Mouse (Mus musculus): ENCODE results near the gene Il4. TPM values are rescaled to one million over a fixed set of nuclear protein-coding genes. Genes with fewer than 3 reads are reported as not detected.

The Il4 gene
- not detected in 2 replicates for polyA plus RNA-seq (2012; rRNA removed)

DNA sequence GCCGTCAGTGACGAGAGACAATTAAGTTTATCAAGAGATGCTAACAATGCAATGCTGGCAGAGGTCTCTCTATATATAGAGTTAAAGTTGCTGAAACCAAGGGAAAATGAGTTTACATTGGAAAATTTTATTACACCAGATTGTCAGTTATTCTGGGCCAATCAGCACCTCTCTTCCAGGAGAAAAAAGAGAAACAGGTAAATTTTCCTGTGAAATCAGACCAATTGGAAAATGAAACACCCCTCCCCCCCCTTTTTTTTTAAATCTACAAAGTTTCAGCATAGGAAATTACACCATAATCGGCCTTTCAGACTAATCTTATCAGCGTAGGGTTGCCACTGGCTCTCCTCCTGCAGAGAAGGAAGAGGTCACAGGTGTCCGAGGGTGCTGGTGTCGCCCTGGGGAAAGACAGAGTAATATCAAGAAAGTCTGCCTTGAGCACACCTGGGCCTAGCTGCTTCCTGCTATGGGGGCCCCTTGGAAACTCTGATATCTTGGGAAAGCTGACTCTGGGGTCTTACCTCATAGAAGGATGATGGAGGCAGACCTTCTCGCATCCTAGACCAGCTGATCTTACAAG, at the start of gene Il4:
Il4 (minus strand) TSS at position 51 of the 580 bp plus-strand sequence.
- Histone ChIP-seq H3K36me3 (ENCODE audit: control insufficient read depth, insufficient read depth, low read length) (no peaks in the 10 kb centered on the region), H3K4me1 (ENCODE audit: control insufficient read depth, insufficient read depth, low read length) (no peaks in the 10 kb centered on the region), H3K4me3 (ENCODE audit: insufficient read depth, low read depth, low read length) (no peak within 1 kb of the TSS), H3K27me3 (replicated peaks; ENCODE audit: control insufficient read depth, insufficient read depth, low read length) (no peaks in the 10 kb centered on the region), H3K27ac (ENCODE audit: insufficient read depth, low read depth, low read length) (no peak within 1 kb of the TSS)
- no peak for DNase-seq
- WGBS, result 86% methylated on average over 7 of the region's 7 CpGs
- TF ChIP-seq CTCF (conservative IDR thresholded peaks at IDR 0.05; ENCODE audit: insufficient read depth, insufficient read length, low read depth, low read length) (no peak), POLR2A (IDR thresholded peaks at IDR 0.05; ENCODE audit: low read depth, low read length) (no peak)

DNA sequence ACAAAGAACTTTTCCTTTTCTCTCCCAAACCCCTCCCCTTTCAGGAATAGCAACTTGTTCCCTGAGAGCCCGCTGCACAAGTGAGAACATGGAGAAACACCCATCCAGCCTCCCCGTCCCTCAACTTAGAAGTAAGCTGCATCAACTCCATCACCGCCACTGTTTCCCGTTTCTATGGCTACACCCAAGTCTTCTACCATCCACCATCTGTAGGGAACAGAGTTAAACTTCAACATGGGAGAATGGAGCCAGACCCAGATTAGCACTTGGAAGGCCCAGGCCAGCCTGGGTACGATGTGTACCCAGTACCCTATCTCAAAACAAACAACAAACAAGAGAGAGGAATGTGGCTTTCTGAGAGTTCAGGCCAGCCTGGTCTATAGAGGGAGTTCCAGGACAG, 45.6 kb upstream of the Il4 start:
- no peak for DNase-seq
- no peak overlapping the region for H3K27ac ChIP-seq (ENCODE audit: insufficient read depth, low read depth, low read length)

DNA sequence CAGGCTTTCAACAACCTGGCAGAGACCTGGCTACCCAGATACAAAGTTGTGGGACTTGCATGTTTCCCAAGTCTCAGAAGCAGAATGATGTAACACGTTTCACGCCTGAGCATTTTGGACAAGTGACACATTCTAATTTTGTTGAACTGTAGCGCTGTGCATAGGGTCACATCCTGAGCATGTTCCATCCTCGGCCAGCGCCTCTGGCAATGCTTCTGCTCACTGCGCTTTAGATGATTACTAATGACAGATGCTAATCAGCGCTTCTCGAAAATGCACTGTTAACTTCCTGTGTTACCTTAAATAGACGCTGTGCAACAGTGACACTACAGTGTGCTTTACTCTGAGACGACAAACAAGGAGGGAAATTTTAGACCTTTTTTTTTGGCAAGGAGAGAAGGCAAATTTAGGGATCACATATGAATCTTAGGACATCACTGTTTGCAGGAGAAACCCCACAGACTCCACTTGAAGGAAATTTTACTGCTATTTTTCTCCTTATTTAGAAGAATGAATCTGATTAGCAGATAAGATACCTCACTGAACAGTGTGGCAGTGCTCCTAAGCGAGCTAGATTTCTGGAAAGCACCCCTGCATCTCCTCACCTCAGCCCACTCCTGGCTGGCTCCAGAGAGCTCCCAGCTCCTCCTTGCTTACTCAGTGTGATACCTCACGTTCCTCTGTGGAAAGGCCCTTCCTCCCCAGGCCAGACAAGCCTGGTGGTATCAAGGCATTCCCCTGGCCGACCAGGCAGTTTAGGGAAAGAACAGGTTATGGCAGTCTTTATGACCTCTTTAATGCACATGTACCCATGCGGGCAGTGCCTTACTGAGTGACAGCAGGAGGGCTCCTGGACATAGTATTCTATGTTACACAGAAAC, 44.6 kb upstream of the Il4 start:
- DNase-seq, result no peak
- Histone ChIP-seq H3K4me1 (ENCODE audit: control insufficient read depth, insufficient read depth, low read length) (no peaks in the 10 kb centered on the region), H3K27me3 (replicated peaks; ENCODE audit: control insufficient read depth, insufficient read depth, low read length) (no peaks in the 10 kb centered on the region), H3K36me3 (ENCODE audit: control insufficient read depth, insufficient read depth, low read length) (no peaks in the 10 kb centered on the region; the same call in 1 of the 2 replicates), H3K27ac (ENCODE audit: insufficient read depth, low read depth, low read length) (no peak overlapping the region), H3K4me3 (ENCODE audit: insufficient read depth, low read depth, low read length) (no peak overlapping the region)
- no peak for TF ChIP-seq CTCF (conservative IDR thresholded peaks at IDR 0.05; ENCODE audit: insufficient read depth, insufficient read length, low read depth, low read length)
- TF ChIP-seq POLR2A (IDR thresholded peaks at IDR 0.05; ENCODE audit: low read depth, low read length), result no peak
- 68% methylated on average over 14 of the region's 14 CpGs for WGBS

More for the DNA sequence above, 45.6 kb upstream of the Il4 start:
- no peak for TF ChIP-seq CTCF (conservative IDR thresholded peaks at IDR 0.05; ENCODE audit: insufficient read depth, insufficient read length, low read depth, low read length)
- no peak for TF ChIP-seq POLR2A (IDR thresholded peaks at IDR 0.05; ENCODE audit: low read depth, low read length)
- Histone ChIP-seq H3K27me3 (replicated peaks; ENCODE audit: control insufficient read depth, insufficient read depth, low read length) (no peaks in the 10 kb centered on the region), H3K4me1 (ENCODE audit: control insufficient read depth, insufficient read depth, low read length) (no peaks in the 10 kb centered on the region), H3K36me3 (ENCODE audit: control insufficient read depth, insufficient read depth, low read length) (no peaks in the 10 kb centered on the region; the same call in 1 of the 2 replicates), H3K4me3 (ENCODE audit: insufficient read depth, low read depth, low read length) (no peak overlapping the region)
- 81% methylated on average over 5 of the region's 5 CpGs for WGBS

DNA sequence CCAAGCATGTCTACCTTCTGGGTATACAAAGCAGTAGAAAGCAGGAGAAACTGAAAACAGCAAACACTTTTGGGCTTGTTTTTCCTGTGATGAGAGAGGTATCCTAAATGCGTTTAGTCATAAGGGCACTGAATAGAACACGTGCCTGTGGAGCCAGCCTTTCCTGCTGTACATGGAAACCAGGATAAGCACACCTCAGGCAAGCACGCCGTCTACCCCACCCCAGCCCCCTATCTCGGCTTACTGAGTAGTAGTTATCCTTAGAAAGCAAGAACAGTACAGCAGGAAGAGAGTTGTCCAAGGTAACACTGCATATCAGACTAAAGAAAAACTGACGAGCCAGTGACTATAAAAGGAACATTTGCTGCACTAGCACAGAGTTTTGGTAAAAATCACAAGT, 39.4 kb upstream of the Il4 start:
- WGBS, result 84% methylated on average over 6 of the region's 6 CpGs
- H3K4me1 ChIP-seq (ENCODE audit: control insufficient read depth, insufficient read depth, low read length), result no peaks in the 10 kb centered on the region
- no peak for TF ChIP-seq CTCF (conservative IDR thresholded peaks at IDR 0.05; ENCODE audit: insufficient read depth, insufficient read length, low read depth, low read length)
- TF ChIP-seq POLR2A (IDR thresholded peaks at IDR 0.05; ENCODE audit: low read depth, low read length), result no peak
- H3K27me3 ChIP-seq (replicated peaks; ENCODE audit: control insufficient read depth, insufficient read depth, low read length), result no peaks in the 10 kb centered on the region
- no peak for DNase-seq
- H3K36me3 ChIP-seq (ENCODE audit: control insufficient read depth, insufficient read depth, low read length), result no peaks in the 10 kb centered on the region
- no peak overlapping the region for H3K4me3 ChIP-seq (ENCODE audit: insufficient read depth, low read depth, low read length)
- H3K27ac ChIP-seq (ENCODE audit: insufficient read depth, low read depth, low read length), result no peak overlapping the region

DNA sequence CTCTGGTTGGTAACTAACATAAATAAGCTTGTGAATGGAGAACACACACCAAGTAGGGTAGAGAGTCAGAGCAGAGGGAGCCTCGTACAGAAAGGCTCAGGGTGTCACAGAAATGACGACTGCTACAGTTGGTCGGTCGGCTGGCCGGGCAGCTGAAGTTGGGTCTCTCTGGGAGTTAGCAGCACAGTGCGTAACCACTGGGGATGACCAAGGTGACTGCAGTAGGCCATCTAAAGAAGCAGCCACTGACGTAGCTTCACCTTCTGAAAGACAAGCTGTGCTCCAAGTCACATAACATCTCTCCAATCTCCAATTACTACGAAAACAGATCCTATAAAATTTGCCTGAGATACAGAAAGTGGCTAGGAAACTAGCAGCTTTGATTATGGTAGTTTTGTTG, 38.9 kb upstream of the Il4 start:
- TF ChIP-seq POLR2A (IDR thresholded peaks at IDR 0.05; ENCODE audit: low read depth, low read length) (no peak), CTCF (conservative IDR thresholded peaks at IDR 0.05; ENCODE audit: insufficient read depth, insufficient read length, low read depth, low read length) (no peak)
- no peak overlapping the region for H3K4me3 ChIP-seq (ENCODE audit: insufficient read depth, low read depth, low read length)
- DNase-seq, result no peak

DNA sequence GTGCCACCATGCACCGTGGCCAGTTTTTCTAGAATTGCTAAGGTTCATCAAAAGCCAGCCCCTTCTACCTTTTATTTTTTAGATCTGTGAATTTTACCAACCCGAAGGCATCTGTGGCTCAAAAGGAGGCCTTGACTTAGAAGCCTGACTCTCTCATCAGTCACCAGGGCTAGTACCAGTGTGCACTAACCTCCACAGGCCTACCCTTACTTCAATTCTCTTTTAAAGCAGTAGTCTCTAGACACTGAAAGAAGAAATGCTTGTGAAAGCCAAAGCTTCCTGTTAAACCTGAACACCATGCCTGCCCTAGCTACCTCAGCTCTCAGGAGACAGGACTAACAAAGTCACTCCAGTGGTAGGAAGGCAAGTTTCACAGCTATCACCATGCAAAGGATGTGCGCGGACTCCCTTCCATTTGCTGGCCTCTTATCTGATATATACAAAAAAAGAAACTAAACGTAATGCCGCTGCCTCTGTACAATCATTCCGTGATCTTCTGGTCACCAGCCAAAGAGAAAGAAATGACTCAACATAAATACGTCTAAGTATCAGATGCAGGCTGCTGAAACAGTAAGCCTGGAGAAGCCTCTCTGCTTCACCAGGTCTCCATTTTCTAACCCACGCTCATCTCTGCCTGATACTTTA, 38.2 kb upstream of the Il4 start:
- DNase-seq, result no peak
- H3K27me3 ChIP-seq (replicated peaks; ENCODE audit: control insufficient read depth, insufficient read depth, low read length), result no peaks in the 10 kb centered on the region
- no peak overlapping the region for H3K4me3 ChIP-seq (ENCODE audit: insufficient read depth, low read depth, low read length)
- no peaks in the 10 kb centered on the region for H3K4me1 ChIP-seq (ENCODE audit: control insufficient read depth, insufficient read depth, low read length)
- no peak overlapping the region for H3K27ac ChIP-seq (ENCODE audit: insufficient read depth, low read depth, low read length)
- no peaks in the 10 kb centered on the region; the same call in 1 of the 2 replicates for H3K36me3 ChIP-seq (ENCODE audit: control insufficient read depth, insufficient read depth, low read length)
- TF ChIP-seq POLR2A (IDR thresholded peaks at IDR 0.05; ENCODE audit: low read depth, low read length) (no peak), CTCF (conservative IDR thresholded peaks at IDR 0.05; ENCODE audit: insufficient read depth, insufficient read length, low read depth, low read length) (no peak)
- 85% methylated on average over 9 of the region's 9 CpGs for WGBS

More for the DNA sequence above, 38.9 kb upstream of the Il4 start:
- WGBS, result 77% methylated on average over 8 of the region's 8 CpGs
- Histone ChIP-seq H3K27ac (ENCODE audit: insufficient read depth, low read depth, low read length) (no peak overlapping the region), H3K4me1 (ENCODE audit: control insufficient read depth, insufficient read depth, low read length) (no peaks in the 10 kb centered on the region), H3K36me3 (ENCODE audit: control insufficient read depth, insufficient read depth, low read length) (no peaks in the 10 kb centered on the region), H3K27me3 (replicated peaks; ENCODE audit: control insufficient read depth, insufficient read depth, low read length) (no peaks in the 10 kb centered on the region)

DNA sequence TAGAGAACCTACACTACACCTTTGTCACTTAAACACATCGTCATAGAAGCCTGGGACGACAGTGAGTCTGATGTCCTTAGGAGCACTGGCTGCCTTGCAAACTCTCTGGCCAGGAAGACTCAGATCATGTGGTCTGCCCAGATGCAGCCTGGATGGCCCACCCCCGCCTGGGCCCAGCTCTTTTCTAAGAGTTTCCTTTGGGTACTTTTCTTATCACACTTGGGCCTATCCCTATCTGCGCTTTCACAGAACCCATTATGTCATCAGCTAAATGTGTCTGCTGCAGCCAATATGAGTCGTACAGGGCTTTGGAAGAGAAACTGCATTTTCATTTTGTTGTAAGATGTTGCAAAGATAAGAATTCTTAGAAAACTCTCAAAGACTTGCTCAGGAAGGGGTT, 36.6 kb upstream of the Il4 start:
- 91% methylated on average over 5 of the region's 5 CpGs for WGBS
- Histone ChIP-seq H3K4me1 (ENCODE audit: control insufficient read depth, insufficient read depth, low read length) (no peaks in the 10 kb centered on the region), H3K27ac (ENCODE audit: insufficient read depth, low read depth, low read length) (no peak overlapping the region), H3K4me3 (ENCODE audit: insufficient read depth, low read depth, low read length) (no peak overlapping the region), H3K36me3 (ENCODE audit: control insufficient read depth, insufficient read depth, low read length) (no peaks in the 10 kb centered on the region; the same call in 1 of the 2 replicates), H3K27me3 (replicated peaks; ENCODE audit: control insufficient read depth, insufficient read depth, low read length) (no peaks in the 10 kb centered on the region)
- no peak for DNase-seq
- TF ChIP-seq POLR2A (IDR thresholded peaks at IDR 0.05; ENCODE audit: low read depth, low read length) (no peak), CTCF (conservative IDR thresholded peaks at IDR 0.05; ENCODE audit: insufficient read depth, insufficient read length, low read depth, low read length) (no peak)
